Mouse (Mus musculus) MN1 (cell line): ENCODE data around the gene Tns1.

Experiments used
- DNase-seq: peaks from one replicate; pipeline ENCODE4 v3.0.0-alpha.2; 2016; ENCODE audit warnings: low spot score

The Tns1 gene

DNA sequence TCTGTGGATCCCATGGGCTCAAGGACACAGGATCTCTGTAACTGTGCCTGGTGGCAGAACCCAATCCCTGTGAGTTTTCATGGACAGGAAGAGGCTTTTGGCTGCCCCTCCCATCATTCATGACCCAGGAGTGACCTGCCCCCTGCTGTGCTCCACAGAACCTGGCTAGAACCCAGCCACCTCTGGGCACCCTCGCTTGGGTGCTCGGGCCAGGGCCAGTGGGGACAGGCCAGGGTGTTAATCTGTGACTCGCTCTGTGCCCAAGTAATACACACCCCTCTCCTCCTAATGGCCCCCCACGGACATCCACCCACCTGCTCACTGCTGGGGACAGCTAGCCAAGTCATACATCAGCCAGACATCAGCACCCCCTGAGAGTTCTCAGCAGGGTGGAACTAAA lies 65.9 kb downstream of the Tns1 start:
- DNase-seq, result no peak

DNA sequence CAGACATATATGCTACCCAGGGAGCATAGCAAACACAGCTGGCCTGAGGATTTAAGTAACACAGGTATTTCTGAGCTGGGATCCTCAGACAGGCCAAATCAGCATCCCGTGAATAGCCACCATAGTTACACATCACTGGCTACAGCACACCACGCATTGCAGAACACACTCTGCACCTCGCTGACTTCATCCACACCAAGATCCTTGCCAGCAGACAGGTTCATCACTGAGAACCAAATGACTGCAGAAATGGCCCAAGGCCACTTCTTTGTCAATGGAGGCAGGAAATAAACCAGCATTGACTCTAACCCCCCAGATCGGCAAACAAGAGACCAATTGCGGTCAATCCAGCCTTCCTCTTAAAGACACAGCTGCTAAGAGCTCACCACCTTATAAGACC lies 66.7 kb downstream of the Tns1 start:
- no peak for DNase-seq

- no peak for DNase-seq
Observed at GRCm38 (mm10) chr1:74055552-74055951, 68.7 kb downstream of the Tns1 start.

GRCm38 (mm10) chr1:74054471-74054870 lies 69.8 kb downstream of the Tns1 start:
- no peak for DNase-seq

DNA sequence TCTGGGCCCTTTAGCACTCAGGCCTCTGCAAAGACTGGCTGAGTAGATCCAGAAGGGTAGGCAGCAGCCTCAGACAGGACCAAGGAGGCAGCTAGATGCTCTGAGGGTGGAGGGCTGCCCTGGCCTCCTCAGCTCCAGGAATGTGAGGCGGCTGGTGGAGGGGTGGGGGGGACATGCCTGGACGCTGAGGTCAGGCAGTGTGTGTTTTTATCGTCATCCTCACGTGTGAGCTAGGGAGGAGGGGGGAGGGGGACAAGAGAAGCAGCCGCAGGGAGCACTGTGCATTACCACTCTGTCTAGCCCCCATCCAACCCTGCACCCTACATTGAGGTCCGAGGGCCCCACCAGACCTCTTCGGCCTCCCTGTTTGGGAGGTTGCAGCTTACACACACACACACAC lies 70.2 kb downstream of the Tns1 start:
- DNase-seq, result no peak

DNA sequence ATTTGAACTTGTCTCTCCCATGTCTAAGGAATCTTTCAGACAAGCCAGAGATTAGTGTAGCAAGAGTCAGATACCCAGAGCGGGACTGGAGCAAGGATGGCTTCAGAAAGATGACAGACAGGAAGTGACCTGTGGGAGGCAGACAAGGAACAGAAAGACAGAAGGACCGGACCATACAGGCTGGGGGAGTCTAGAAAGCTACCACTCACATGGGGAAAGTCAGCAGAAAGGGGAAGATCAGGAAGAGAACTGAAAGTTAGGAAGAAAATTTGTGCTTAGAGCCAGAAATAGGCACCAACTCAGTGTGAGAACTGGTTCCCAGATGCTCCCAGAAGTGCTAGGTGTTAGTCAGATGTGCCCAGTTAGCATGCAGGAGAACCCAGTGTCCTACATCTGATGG lies 71.2 kb downstream of the Tns1 start:
- no peak for DNase-seq

- DNase-seq, result no peak
Observed at GRCm38 (mm10) chr1:74051349-74051748, 72.9 kb downstream of the Tns1 start.

DNA sequence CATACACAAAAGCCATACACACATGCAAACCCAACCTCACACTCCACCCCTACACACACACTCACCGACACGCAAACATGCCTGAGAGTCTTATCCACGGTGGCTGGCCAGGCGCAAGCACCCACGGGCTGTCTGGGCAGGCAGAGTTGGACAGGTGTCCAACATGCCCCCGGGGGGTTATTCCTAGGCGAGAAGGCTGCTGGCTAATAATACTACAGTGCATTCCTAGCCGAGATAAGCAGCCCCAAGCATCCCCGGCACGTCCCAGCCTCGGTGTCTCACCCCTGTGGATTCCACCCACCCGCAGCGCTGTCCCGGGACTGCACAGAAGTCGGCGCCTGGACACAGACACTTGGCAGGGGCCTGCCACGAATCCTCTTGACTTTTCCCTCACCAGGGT lies 74.8 kb downstream of the Tns1 start:
- DNase-seq, result no peak

GRCm38 (mm10) chr1:74047722-74048121 lies 76.5 kb downstream of the Tns1 start:
- no peak for DNase-seq

GRCm38 (mm10) chr1:74047311-74047710 lies 76.9 kb downstream of the Tns1 start:
- DNase-seq, result no peak

DNA sequence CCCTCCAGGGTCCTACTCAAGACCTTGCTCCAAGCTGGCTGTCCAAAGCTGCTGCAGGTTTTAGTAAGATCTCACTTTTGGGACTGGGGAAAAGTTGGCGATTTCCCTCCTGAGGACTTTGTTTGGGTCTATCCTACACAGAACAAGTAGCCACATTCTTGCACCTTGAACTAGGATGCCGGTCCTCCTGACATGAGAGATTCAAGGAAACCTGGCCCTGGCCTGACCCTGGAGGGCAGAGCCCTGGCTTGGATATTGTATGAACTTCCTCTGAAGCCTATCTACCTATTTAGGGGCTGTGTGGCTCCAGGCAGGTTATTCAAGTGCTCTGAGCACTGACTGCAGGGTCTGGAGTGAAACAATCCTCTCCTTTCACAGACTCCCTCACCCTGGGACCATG lies 79.2 kb downstream of the Tns1 start:
- DNase-seq, result no peak

DNA sequence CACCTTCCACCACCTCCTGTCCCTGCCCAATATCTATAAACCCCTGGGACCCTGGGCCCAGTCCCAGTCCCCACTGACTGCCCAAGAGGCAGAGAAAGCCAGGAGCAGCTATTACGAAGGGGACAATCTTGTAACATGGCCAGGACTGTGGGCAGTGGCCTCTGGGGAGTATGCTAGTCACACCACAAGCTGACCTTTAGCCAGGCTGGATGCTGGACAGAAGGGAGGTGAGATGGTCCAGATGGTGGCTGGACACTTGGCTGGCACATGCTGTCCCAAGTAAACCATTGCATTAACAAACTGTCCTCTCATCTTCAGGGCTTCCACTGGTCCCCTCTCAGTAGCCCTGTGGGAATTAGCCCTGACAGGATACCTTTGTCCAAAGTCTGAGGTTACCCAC lies 79.8 kb downstream of the Tns1 start:
- DNase-seq, result peak; percentile 33

DNA sequence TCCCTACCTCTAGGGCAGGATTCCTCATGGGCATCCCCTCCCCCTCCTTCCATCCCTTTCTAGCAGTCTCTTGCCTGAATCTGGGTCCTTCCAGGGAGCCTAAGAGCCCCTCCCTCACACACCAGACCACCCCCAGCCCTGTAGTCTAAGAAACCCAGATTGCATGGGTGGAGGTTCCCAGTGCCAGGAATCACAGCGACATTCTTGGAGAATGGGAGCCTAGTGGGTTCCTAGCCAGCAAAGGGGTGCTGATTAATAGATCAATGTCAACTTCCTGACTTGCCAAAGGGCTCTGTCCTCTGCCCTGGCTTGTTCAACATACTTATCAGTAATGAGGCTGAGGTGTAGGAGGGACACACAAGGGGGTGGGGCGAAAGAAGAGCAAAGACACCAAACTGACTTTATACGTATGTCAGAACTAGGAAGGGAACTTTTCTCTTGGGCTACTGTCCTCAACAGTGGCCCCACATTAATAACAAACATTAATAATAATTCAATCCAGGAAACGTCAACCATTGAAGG lies 80.6 kb downstream of the Tns1 start:
- no peak for DNase-seq

- DNase-seq, result no peak
Observed at GRCm38 (mm10) chr1:74042711-74043467, 81.4 kb downstream of the Tns1 start.

- DNase-seq, result no peak
Observed at GRCm38 (mm10) chr1:74041692-74042091, 82.6 kb downstream of the Tns1 start.

- DNase-seq, result no peak
Observed at GRCm38 (mm10) chr1:74041178-74041577, 83.1 kb downstream of the Tns1 start.

DNA sequence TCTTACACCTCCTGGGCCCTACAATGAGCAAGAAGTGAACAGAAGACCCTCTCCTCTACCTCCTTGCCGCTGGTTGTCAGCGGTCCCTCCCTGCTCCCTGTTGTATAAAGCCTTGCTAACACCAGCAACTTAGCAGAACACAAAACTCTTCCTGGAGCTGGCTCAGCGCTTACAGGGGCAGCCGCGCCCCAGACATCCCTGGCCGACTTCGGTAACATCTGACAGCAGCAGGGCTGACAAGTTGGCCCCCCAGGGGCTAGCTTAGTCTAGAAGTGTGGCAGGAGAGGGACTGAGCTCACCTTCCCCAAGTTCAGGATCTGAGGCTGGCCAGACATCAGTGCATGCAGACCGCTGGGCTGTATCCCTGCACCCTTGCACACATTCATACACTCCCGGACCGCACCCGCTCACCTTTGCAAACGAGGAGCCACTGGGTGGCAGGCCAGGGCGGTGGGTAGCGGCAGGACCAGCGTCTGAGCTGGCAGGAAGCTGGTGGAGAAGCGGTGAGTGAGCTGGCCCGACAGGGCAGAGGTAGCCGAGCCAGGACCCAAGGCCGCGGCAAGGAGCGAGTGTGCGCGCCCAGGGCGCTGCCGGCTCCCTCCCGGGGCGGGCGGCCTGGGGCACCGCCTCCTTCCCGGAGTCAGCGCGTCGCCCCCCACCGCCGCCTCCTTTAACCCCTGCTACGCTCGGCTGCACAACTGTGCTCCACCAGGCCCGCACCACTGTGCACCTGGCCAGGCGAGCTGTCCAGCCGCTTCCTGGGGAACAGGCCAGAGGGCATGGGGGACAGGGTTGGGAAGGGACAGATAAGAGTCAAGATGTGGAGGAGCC lies 87.5 kb downstream of the Tns1 start:
- DNase-seq, result peak; percentile 38

- DNase-seq, result no peak
Observed at GRCm38 (mm10) chr1:74035912-74036489, 88.2 kb downstream of the Tns1 start.

- no peak for DNase-seq
Observed at GRCm38 (mm10) chr1:74035487-74035886, 88.8 kb downstream of the Tns1 start.

DNA sequence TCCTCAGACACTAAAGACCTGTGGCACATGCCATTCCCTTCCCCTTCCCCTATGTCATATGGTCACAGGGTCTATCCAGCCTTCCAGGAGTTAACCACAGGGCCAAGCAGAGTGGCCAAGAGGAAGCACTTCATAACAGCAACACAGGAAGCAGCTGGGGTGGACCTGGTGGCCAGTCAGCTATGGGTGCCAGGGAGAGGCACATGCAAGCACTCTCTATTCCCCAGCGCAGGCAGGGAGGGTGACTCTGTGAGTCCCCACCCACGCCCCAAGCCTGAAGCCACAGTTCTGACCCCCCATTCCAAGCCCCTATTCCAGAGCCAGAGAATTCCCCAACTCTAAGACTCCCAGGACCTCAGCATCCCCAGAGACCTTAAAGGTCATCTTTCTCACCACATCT lies 89.5 kb downstream of the Tns1 start:
- DNase-seq, result no peak

- no peak for DNase-seq
Observed at GRCm38 (mm10) chr1:74034211-74034610, 90.0 kb downstream of the Tns1 start.

DNA sequence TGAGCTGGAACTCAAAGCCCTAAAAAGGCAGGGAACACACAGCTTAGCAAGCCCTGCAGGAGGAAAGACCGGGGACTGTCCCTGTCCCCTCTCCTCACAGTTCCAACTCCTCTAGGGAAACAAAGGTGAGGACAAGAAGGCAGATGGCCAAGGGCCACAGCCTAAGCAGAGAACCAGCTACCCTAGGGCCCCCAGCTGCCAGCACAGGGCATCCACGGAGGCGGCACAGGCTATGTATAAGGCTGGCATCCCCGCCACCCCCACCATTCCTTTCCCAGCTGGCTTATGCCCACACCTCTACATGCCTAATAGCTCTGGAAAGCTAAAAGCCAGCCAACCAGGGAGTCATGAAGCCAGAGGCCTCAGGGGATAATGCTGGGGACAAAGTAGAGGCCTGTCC lies 90.8 kb downstream of the Tns1 start:
- DNase-seq, result no peak

GRCm38 (mm10) chr1:74032966-74033365 lies 91.3 kb downstream of the Tns1 start:
- no peak for DNase-seq
